Mouse (Mus musculus) hindbrain, embryonic 16.5 days (tissue): ENCODE measurements around the gene Zfp772. TPM values are rescaled to one million over a fixed set of nuclear protein-coding genes. Genes with fewer than 3 reads are reported as not detected.
"Not testable (repeated sequence)": the region's sequence is repeated elsewhere in the genome, so short reads cannot be mapped to it uniquely, and the experiment has no call there.

Source experiments
- ATAC-seq: fragments of 200-750 bp; cut with Nextera tagmentation; 2 replicates; pipeline ENCODE4 v1.8.0; 2017; ENCODE audit warnings: moderate TSS enrichment, moderate library complexity
- H3K27ac ChIP-seq: fragments of 300-500 bp; sonication (generic); 2 replicates; pipeline ENCODE4 v1.5.1; 2014; ENCODE audit warnings: low read depth, mild to moderate bottlenecking, control low read depth, low read length, moderate library complexity
- H3K27me3 ChIP-seq: fragments of 300-500 bp; sonication (generic); replicated peaks from 2 replicates; pipeline ENCODE4 v1.6.1; 2014; ENCODE audit warnings: low read length; ENCODE audit not compliant: control insufficient read depth, insufficient read depth
- H3K36me3 ChIP-seq: fragments of 300-500 bp; sonication (generic); 2 replicates; pipeline ENCODE4 v1.6.1; 2014; ENCODE audit warnings: mild to moderate bottlenecking, low read length, moderate library complexity, mixed read lengths; ENCODE audit not compliant: control insufficient read depth, insufficient read depth
- H3K4me1 ChIP-seq: fragments of 300-500 bp; sonication (generic); 2 replicates; pipeline ENCODE4 v1.6.1; 2014; ENCODE audit warnings: low read depth, low read length; ENCODE audit not compliant: control insufficient read depth, insufficient read depth
- H3K4me2 ChIP-seq: fragments of 300-500 bp; sonication (generic); 2 replicates; pipeline ENCODE4 v1.6.1; 2014; ENCODE audit warnings: mild to moderate bottlenecking, low read length, control low read depth, moderate library complexity
- H3K4me3 ChIP-seq: fragments of 300-500 bp; sonication (generic); 2 replicates; pipeline ENCODE4 v1.5.1; 2014; ENCODE audit warnings: mild to moderate bottlenecking, low read length, control low read depth, moderate library complexity
- H3K9ac ChIP-seq: fragments of 300-500 bp; sonication (generic); 2 replicates; pipeline ENCODE4 v1.6.1; 2014; ENCODE audit warnings: low read depth, mild to moderate bottlenecking, control low read depth, low read length, moderate library complexity
- H3K9me3 ChIP-seq: fragments of 300-500 bp; sonication (generic); 2 replicates; pipeline ENCODE4 v1.6.1; 2014; ENCODE audit warnings: mild to moderate bottlenecking, low read length, moderate library complexity; ENCODE audit not compliant: control insufficient read depth
- WGBS: fragments of 180-500 bp; shearing (Covaris S2); extraction: QIAGEN DNeasy Blood & Tissue Kit; methylation state at CpG from one replicate; pipeline ENCODE4 v1.1.7; 2014; 5-methylcytosine and 5-hydroxymethylcytosine counted together
- polyA plus RNA-seq: library from polyadenylated mRNA; unstranded; fragments of >200 nt; fragmentation: Nextera tagmentation; extraction: Ambion mirVana; gene quantifications from 2 replicates; pipeline ENCODE4 v1.2.1, GENCODE M21; 2015

Gene Zfp772
- 9.7 and 10.4 TPM in 2 replicates for polyA plus RNA-seq

GRCm38 (mm10) chr7:7209313-7210151, at the start of gene Zfp772:
TSS of gene Zfp772 (minus strand) at chr7:7209998.
- peak within 1 kb of the TSS; percentile 61 for H3K4me2 ChIP-seq
- 0 out of 2 replicates have a peak, but pooled peaks have one; percentile 67 for ATAC-seq
- not testable (repeated sequence) for H3K4me1 ChIP-seq, H3K9me3 ChIP-seq, H3K27ac ChIP-seq, H3K27me3 ChIP-seq, H3K36me3 ChIP-seq
- peak within 1 kb of the TSS; percentile 49 for H3K4me3 ChIP-seq
- WGBS = 2% methylated on average over 24 of the region's 24 CpGs
- peak within 1 kb of the TSS; percentile 64 for H3K9ac ChIP-seq

GRCm38 (mm10) chr7:7247228-7247627, 37.4 kb upstream of the Zfp772 start, which contains the start of gene Vmn2r29:
TSS of gene Vmn2r29 (minus strand) at chr7:7247328.
- not testable (repeated sequence) for H3K4me2 ChIP-seq, H3K4me1 ChIP-seq, H3K27ac ChIP-seq, H3K9ac ChIP-seq, H3K9me3 ChIP-seq, H3K36me3 ChIP-seq, H3K4me3 ChIP-seq, ATAC-seq, H3K27me3 ChIP-seq
- WGBS = no CpG with 5 or more reads among the region's 1 CpGs

- Histone ChIP-seq H3K27me3 (no peaks in the 10 kb centered on the region), H3K27ac (no peak overlapping the region), H3K4me1 (no peaks in the 10 kb centered on the region), H3K4me3 (peak overlapping the region; percentile 61), H3K9me3 (no peaks in the 10 kb centered on the region), H3K9ac (peak overlapping the region; percentile 65), H3K4me2 (peak overlapping the region; percentile 40), H3K36me3 (no peaks in the 10 kb centered on the region)
- whole genome bisulfite sequencing = 14% methylated on average over 18 of the region's 18 CpGs
- peak; percentile 99 for ATAC-seq
Measured at GRCm38 (mm10) chr7:7188191-7188942, 21.4 kb downstream of the Zfp772 start.

- Histone ChIP-seq H3K4me3 (peak overlapping the region; percentile 61), H3K36me3 (peaks cover 6% of the 10 kb centered on the region), H3K9me3 (no peaks in the 10 kb centered on the region), H3K9ac (no peak overlapping the region; the same call in 1 of the 2 replicates), H3K27ac (no peak overlapping the region), H3K4me2 (peak overlapping the region; percentile 40), H3K4me1 (no peaks in the 10 kb centered on the region), H3K27me3 (no peaks in the 10 kb centered on the region)
- ATAC-seq = peak; percentile 81
- WGBS = 42% methylated on average over 13 of the region's 13 CpGs
Measured at GRCm38 (mm10) chr7:7187417-7188190, 22.2 kb downstream of the Zfp772 start.

- no peak overlapping the region for H3K4me3 ChIP-seq
- no peaks in the 10 kb centered on the region for H3K9me3 ChIP-seq
- no peak for ATAC-seq
- no peak overlapping the region for H3K4me2 ChIP-seq
- H3K9ac ChIP-seq = no peak overlapping the region
- no peaks in the 10 kb centered on the region for H3K27me3 ChIP-seq
- no peaks in the 10 kb centered on the region for H3K4me1 ChIP-seq
- peaks cover 22% of the 10 kb centered on the region for H3K36me3 ChIP-seq
- H3K27ac ChIP-seq = no peak overlapping the region
- WGBS = 96% methylated on average over 1 of the region's 1 CpGs
Measured at GRCm38 (mm10) chr7:7185897-7186296, 23.9 kb downstream of the Zfp772 start.

GRCm38 (mm10) chr7:7171227-7172147, 38.3 kb downstream of the Zfp772 start, which contains the start of gene Zfp418:
TSS of gene Zfp418 (plus strand) at chr7:7171330.
- no peaks in the 10 kb centered on the region for H3K27me3 ChIP-seq
- ATAC-seq = peak; percentile 99
- H3K4me1 ChIP-seq = peaks cover 4% of the 10 kb centered on the region
- H3K4me2 ChIP-seq = peak within 1 kb of the TSS; percentile 58
- H3K36me3 ChIP-seq = peaks cover 7% of the 10 kb centered on the region; the same call in 1 of the 2 replicates
- peak within 1 kb of the TSS; percentile 83 for H3K27ac ChIP-seq
- WGBS = under 1% methylated on average over 26 of the region's 26 CpGs
- H3K9me3 ChIP-seq = no peaks in the 10 kb centered on the region
- H3K4me3 ChIP-seq = peak within 1 kb of the TSS; percentile 67
- peak within 1 kb of the TSS; percentile 81 for H3K9ac ChIP-seq
